Mouse (Mus musculus) kidney, postnatal 14 days (tissue): ENCODE data around the gene Tmem189.
"Not testable (repeated sequence)": the region's sequence is repeated elsewhere in the genome, so short reads cannot be mapped to it uniquely, and the experiment has no call there.

ENCODE experiments used
- DNase-seq: peaks from one replicate; pipeline ENCODE4 v3.0.0; 2022; ENCODE audit warnings: mixed read lengths

Tmem189 gene

GRCm38 (mm10) chr2:167646411-167646810, 43.2 kb downstream of the Tmem189 start:
- DNase-seq = no peak

GRCm38 (mm10) chr2:167643356-167644052, 46.1 kb downstream of the Tmem189 start:
- not testable (repeated sequence) for DNase-seq

GRCm38 (mm10) chr2:167642164-167642563, 47.5 kb downstream of the Tmem189 start:
- DNase-seq = no peak

GRCm38 (mm10) chr2:167641337-167641736, 48.3 kb downstream of the Tmem189 start:
- DNase-seq = peak; percentile 79

- no peak for DNase-seq
These were observed 49.3 kb downstream of the Tmem189 start for GRCm38 (mm10) chr2:167640279-167640678.

- DNase-seq = no peak
These were observed 54.6 kb downstream of the Tmem189 start for GRCm38 (mm10) chr2:167634865-167635512.

GRCm38 (mm10) chr2:167634338-167634770, 55.3 kb downstream of the Tmem189 start:
- peak; percentile 98 for DNase-seq

- DNase-seq = no peak
These were observed 56.1 kb downstream of the Tmem189 start for GRCm38 (mm10) chr2:167633537-167633872.

GRCm38 (mm10) chr2:167632731-167633536, 56.7 kb downstream of the Tmem189 start:
- no peak for DNase-seq

GRCm38 (mm10) chr2:167631591-167632448, 57.8 kb downstream of the Tmem189 start, which contains the start of gene Ube2v1:
Ube2v1 (minus strand) TSS chr2:167632095.
- peak; percentile 98 for DNase-seq

- DNase-seq = no peak
These were observed 58.4 kb downstream of the Tmem189 start for GRCm38 (mm10) chr2:167631181-167631590.

GRCm38 (mm10) chr2:167630421-167630820, 59.2 kb downstream of the Tmem189 start:
- no peak for DNase-seq

GRCm38 (mm10) chr2:167629665-167630209, 59.9 kb downstream of the Tmem189 start:
- DNase-seq = no peak

- DNase-seq = peak; percentile 72
These were observed 60.8 kb downstream of the Tmem189 start for GRCm38 (mm10) chr2:167628872-167629271.

- DNase-seq = no peak
These were observed 62.6 kb downstream of the Tmem189 start for GRCm38 (mm10) chr2:167627019-167627418.

GRCm38 (mm10) chr2:167625670-167626069, 64.0 kb downstream of the Tmem189 start:
- DNase-seq = no peak

GRCm38 (mm10) chr2:167624368-167625075, 65.1 kb downstream of the Tmem189 start:
- no peak for DNase-seq

- no peak for DNase-seq
These were observed 66.7 kb downstream of the Tmem189 start for GRCm38 (mm10) chr2:167622965-167623364.

GRCm38 (mm10) chr2:167622352-167622751, 67.3 kb downstream of the Tmem189 start:
- peak; percentile 66 for DNase-seq

- no peak for DNase-seq
These were observed 68.2 kb downstream of the Tmem189 start for GRCm38 (mm10) chr2:167621255-167622087.

- DNase-seq = no peak
These were observed 72.2 kb downstream of the Tmem189 start for GRCm38 (mm10) chr2:167617472-167617871.
